ENCODE assay signal across 16 mouse cellular contexts in genomic region chr10:120706684-120707290, GRCm38 (mm10).
DNase-seq lines count a peak whose midpoint lies in the region; ATAC-seq lines count a peak whose summit lies in the region.
"Had no signal": no experiment of that assay in that cellular context is flagged by ENCODE, and none has a peak within 500 bp of the region (broad histone marks: within the 10 kb centered on the region; RNA-seq: fewer than 3 reads in every experiment).

No protein-coding gene starts in this region.

- DNase-seq in hindbrain, embryonic 11.5 days (ENCODE audit: low spot score), result peak; percentile 45
- no peak for DNase-seq in hindbrain, embryonic 14.5 days (ENCODE audit: low spot score)
- no peak for DNase-seq in midbrain, embryonic 11.5 days (ENCODE audit: low spot score, missing footprints)
- DNase-seq in limb, embryonic 10.5 days (ENCODE audit: low spot score), result no peak
- no peak for DNase-seq in right cerebral cortex, postnatal 14 days
- DNase-seq in gastrocnemius, adult 8-10 months (ENCODE audit: low spot score in 2 of 2), result no peak
- DNase-seq: cerebellum, postnatal 36 days; kidney, adult 9 months; layer of hippocampus, adult 9-11 months; thymus, postnatal 4 days had no signal

- H3K9ac ChIP-seq in hindbrain, embryonic 11.5 days (ENCODE audit: low read depth, low read length), result no peak overlapping the region
- no peak overlapping the region for H3K9ac ChIP-seq in hindbrain, embryonic 14.5 days
- no peak overlapping the region for H3K9ac ChIP-seq in midbrain, embryonic 11.5 days (ENCODE audit: low read length)
- no peak overlapping the region for H3K9ac ChIP-seq in midbrain, embryonic 15.5 days
- no peak overlapping the region for H3K9ac ChIP-seq in stomach, embryonic 16.5 days (ENCODE audit: low read length)
- H3K9ac ChIP-seq: forebrain, embryonic 13.5 days; liver, embryonic 15.5 days had no signal

- H3K9me3 ChIP-seq in hindbrain, embryonic 11.5 days (ENCODE audit: control insufficient read depth, low read length), result no peaks in the 10 kb centered on the region
- H3K9me3 ChIP-seq in hindbrain, embryonic 14.5 days (ENCODE audit: control insufficient read depth, low read length), result no peaks in the 10 kb centered on the region
- H3K9me3 ChIP-seq in midbrain, embryonic 11.5 days (ENCODE audit: control insufficient read depth, low read length), result no peaks in the 10 kb centered on the region
- H3K9me3 ChIP-seq in midbrain, embryonic 15.5 days, result no peaks in the 10 kb centered on the region
- H3K9me3 ChIP-seq in limb, embryonic 10.5 days (replicated peaks), result no peaks in the 10 kb centered on the region
- no peaks in the 10 kb centered on the region for H3K9me3 ChIP-seq in stomach, embryonic 16.5 days (replicated peaks; ENCODE audit: control insufficient read depth, low read length)
- H3K9me3 ChIP-seq: forebrain, embryonic 13.5 days; liver, embryonic 15.5 days had no signal

- peak; percentile 70 for ATAC-seq in hindbrain, embryonic 11.5 days (ENCODE audit: low FRiP score)
- no peak for ATAC-seq in hindbrain, embryonic 14.5 days (ENCODE audit: low FRiP score)
- ATAC-seq in midbrain, embryonic 11.5 days (ENCODE audit: low FRiP score), result peak; percentile 36; the same call in 1 of the 2 replicates
- ATAC-seq in midbrain, embryonic 15.5 days (replicated peaks), result no peak
- no peak for ATAC-seq in stomach, embryonic 16.5 days (ENCODE audit: insufficient read depth, low FRiP score)
- ATAC-seq: forebrain, embryonic 13.5 days; hindbrain, embryonic 16.5 days; Patski had no signal

- H3K27ac ChIP-seq in hindbrain, embryonic 11.5 days (ENCODE audit: low read depth, low read length), result peak overlapping the region; percentile 65
- no peak overlapping the region for H3K27ac ChIP-seq in hindbrain, embryonic 14.5 days
- no peak overlapping the region for H3K27ac ChIP-seq in midbrain, embryonic 11.5 days (ENCODE audit: low read depth, low read length)
- H3K27ac ChIP-seq in midbrain, embryonic 15.5 days, result no peak overlapping the region
- peak overlapping the region; percentile 93 for H3K27ac ChIP-seq in limb, embryonic 10.5 days
- peak overlapping the region; percentile 24; the same call in 1 of the 2 replicates for H3K27ac ChIP-seq in stomach, embryonic 16.5 days (ENCODE audit: low read length)
- H3K27ac ChIP-seq: forebrain, embryonic 13.5 days; liver, embryonic 15.5 days had no signal

- no peak overlapping the region for H3K4me3 ChIP-seq in hindbrain, embryonic 11.5 days (ENCODE audit: low read depth, low read length)
- H3K4me3 ChIP-seq in hindbrain, embryonic 14.5 days (replicated peaks; ENCODE audit: low read length), result no peak overlapping the region
- no peak overlapping the region for H3K4me3 ChIP-seq in midbrain, embryonic 11.5 days (ENCODE audit: low read depth, low read length)
- H3K4me3 ChIP-seq in midbrain, embryonic 15.5 days, result no peak overlapping the region
- no peak overlapping the region for H3K4me3 ChIP-seq in limb, embryonic 10.5 days
- H3K4me3 ChIP-seq in stomach, embryonic 16.5 days (replicated peaks; ENCODE audit: low read length), result no peak overlapping the region
- H3K4me3 ChIP-seq: forebrain, embryonic 13.5 days; liver, embryonic 15.5 days had no signal

- H3K4me2 ChIP-seq in hindbrain, embryonic 11.5 days (replicated peaks; ENCODE audit: low read depth, low read length), result no peak overlapping the region
- no peak overlapping the region for H3K4me2 ChIP-seq in hindbrain, embryonic 14.5 days (replicated peaks)
- H3K4me2 ChIP-seq in midbrain, embryonic 11.5 days, result no peak overlapping the region
- H3K4me2 ChIP-seq in midbrain, embryonic 15.5 days, result no peak overlapping the region
- no peak overlapping the region for H3K4me2 ChIP-seq in stomach, embryonic 16.5 days (ENCODE audit: low read depth, low read length)
- H3K4me2 ChIP-seq: forebrain, embryonic 13.5 days had no signal

- WGBS in hindbrain, embryonic 11.5 days, result 4% methylated on average over 7 of the region's 7 CpGs
- 7% methylated on average over 7 of the region's 7 CpGs for WGBS in hindbrain, embryonic 14.5 days
- 8% methylated on average over 7 of the region's 7 CpGs for WGBS in midbrain, embryonic 11.5 days
- 17% methylated on average over 7 of the region's 7 CpGs for WGBS in midbrain, embryonic 15.5 days
- 6% methylated on average over 7 of the region's 7 CpGs for WGBS in limb, embryonic 10.5 days
- WGBS in stomach, embryonic 16.5 days, result 23% methylated on average over 7 of the region's 7 CpGs

- H3K27me3 ChIP-seq in hindbrain, embryonic 11.5 days (ENCODE audit: control insufficient read depth, insufficient read depth, low read length), result no peaks in the 10 kb centered on the region
- no peaks in the 10 kb centered on the region for H3K27me3 ChIP-seq in hindbrain, embryonic 14.5 days (ENCODE audit: control insufficient read depth, insufficient read depth, low read length)
- H3K27me3 ChIP-seq in midbrain, embryonic 11.5 days (ENCODE audit: control insufficient read depth, insufficient read depth, low read length), result no peaks in the 10 kb centered on the region
- H3K27me3 ChIP-seq in midbrain, embryonic 15.5 days (replicated peaks), result no peaks in the 10 kb centered on the region
- H3K27me3 ChIP-seq in limb, embryonic 10.5 days (ENCODE audit: low read depth, poor library complexity, severe bottlenecking), result no peaks in the 10 kb centered on the region
- no peaks in the 10 kb centered on the region for H3K27me3 ChIP-seq in stomach, embryonic 16.5 days (ENCODE audit: control insufficient read depth, insufficient read depth, low read length)
- H3K27me3 ChIP-seq: forebrain, embryonic 13.5 days; liver, embryonic 15.5 days; Patski had no signal

- H3K36me3 ChIP-seq in hindbrain, embryonic 11.5 days (ENCODE audit: control insufficient read depth, insufficient read depth, low read length), result no peaks in the 10 kb centered on the region
- no peaks in the 10 kb centered on the region for H3K36me3 ChIP-seq in hindbrain, embryonic 14.5 days (replicated peaks; ENCODE audit: control insufficient read depth, insufficient read depth)
- H3K36me3 ChIP-seq in midbrain, embryonic 11.5 days (ENCODE audit: control insufficient read depth, insufficient read depth, low read length), result no peaks in the 10 kb centered on the region
- no peaks in the 10 kb centered on the region for H3K36me3 ChIP-seq in midbrain, embryonic 15.5 days (replicated peaks)
- no peaks in the 10 kb centered on the region for H3K36me3 ChIP-seq in limb, embryonic 10.5 days
- H3K36me3 ChIP-seq in stomach, embryonic 16.5 days (ENCODE audit: control insufficient read depth, insufficient read depth, low read length), result no peaks in the 10 kb centered on the region
- H3K36me3 ChIP-seq: liver, embryonic 15.5 days had no signal

- peaks cover 17% of the 10 kb centered on the region for H3K4me1 ChIP-seq in hindbrain, embryonic 11.5 days (replicated peaks; ENCODE audit: control insufficient read depth, insufficient read depth, low read length)
- peaks cover 6% of the 10 kb centered on the region for H3K4me1 ChIP-seq in hindbrain, embryonic 14.5 days (replicated peaks; ENCODE audit: control insufficient read depth, insufficient read depth, low read length)
- H3K4me1 ChIP-seq in midbrain, embryonic 11.5 days (ENCODE audit: control insufficient read depth, insufficient read depth, low read length), result peaks cover 14% of the 10 kb centered on the region
- H3K4me1 ChIP-seq in midbrain, embryonic 15.5 days, result peaks cover 9% of the 10 kb centered on the region
- peaks cover 56% of the 10 kb centered on the region for H3K4me1 ChIP-seq in limb, embryonic 10.5 days
- peaks cover 23% of the 10 kb centered on the region for H3K4me1 ChIP-seq in stomach, embryonic 16.5 days (ENCODE audit: control insufficient read depth, insufficient read depth, low read length)

Comparison
In these comparisons a context has a peak if more than half of its experiments do, and no peak if none do; other contexts are left out.
1. ATAC-seq: peak in hindbrain, embryonic 11.5 days (single experiment) and midbrain, embryonic 11.5 days (single experiment); none in hindbrain, embryonic 14.5 days (single experiment), midbrain, embryonic 15.5 days (single experiment) and stomach, embryonic 16.5 days (single experiment).
2. H3K27ac ChIP-seq: peak in hindbrain, embryonic 11.5 days (single experiment), limb, embryonic 10.5 days (single experiment) and stomach, embryonic 16.5 days (single experiment); none in hindbrain, embryonic 14.5 days (single experiment), midbrain, embryonic 11.5 days (single experiment) and midbrain, embryonic 15.5 days (single experiment).